Mouse (Mus musculus): ENCODE measurements around the gene Higd2a.

- TF ChIP-seq CTCF (IDR thresholded peaks at IDR 0.05; ENCODE audit: low read depth, low read length) = no peak
- no peak for TF ChIP-seq POLR2A (IDR thresholded peaks at IDR 0.05; ENCODE audit: borderline replicate concordance, low read depth, low read length)
These were observed 6.2 kb downstream of the Higd2a start for GRCm38 (mm10) chr13:54596107-54596690.
